Mouse (Mus musculus): ENCODE data around the gene Pde4c. TPM values are rescaled to one million over a fixed set of nuclear protein-coding genes. Genes with fewer than 3 reads are reported as not detected.

Pde4c gene
- total RNA-seq, 2 experiments from 2014 or later = 1.4 to 2.0 TPM

- no peak for DNase-seq
Observed at GRCm38 (mm10) chr8:70789046-70789445, 65.5 kb downstream of the Pde4c start.

GRCm38 (mm10) chr8:70790846-70791245 is 67.3 kb downstream of the Pde4c start:
- DNase-seq = no peak

GRCm38 (mm10) chr8:70791294-70791701 is 67.8 kb downstream of the Pde4c start:
- peak; percentile 41 to 61 for DNase-seq

- DNase-seq = peak; percentile 97 to 98
Observed at GRCm38 (mm10) chr8:70791975-70792691, 68.6 kb downstream of the Pde4c start.

GRCm38 (mm10) chr8:70792700-70793099 is 69.2 kb downstream of the Pde4c start:
- DNase-seq = no peak

GRCm38 (mm10) chr8:70794215-70794614 is 70.7 kb downstream of the Pde4c start:
- no peak for DNase-seq

- no peak for DNase-seq
Observed at GRCm38 (mm10) chr8:70795370-70795769, 71.8 kb downstream of the Pde4c start.

GRCm38 (mm10) chr8:70796403-70797080 is 73.0 kb downstream of the Pde4c start:
- no peak for DNase-seq

- peak; percentile 91 to 92 for DNase-seq
Observed at GRCm38 (mm10) chr8:70797081-70798070, 73.9 kb downstream of the Pde4c start.

- DNase-seq = peak; percentile 67 to 78
Observed at GRCm38 (mm10) chr8:70798281-70798680, 74.8 kb downstream of the Pde4c start.

- DNase-seq = no peak
Observed at GRCm38 (mm10) chr8:70800648-70801047, 77.1 kb downstream of the Pde4c start.

Small RNA genes lying within 50 kb of the gene (microRNA-seq; reads per million reads assigned to microRNA genes)
- 0.38 to 0.81 reads per million in 2 experiments for gene Mir7240

Other genes starting within 250 kb of the Pde4c start
- gene Klhl26, start 246.8 kb upstream of the Pde4c start, total RNA-seq (2021) = 1 to 10 TPM; 8.4 to 9.7 TPM
- not detected for gene Tmem59l, start 236.4 kb upstream of the Pde4c start, total RNA-seq (2021)
- gene Crlf1, start 230.6 kb upstream of the Pde4c start, total RNA-seq (2021) = under 1 TPM; 0.20 to 0.62 TPM
- gene Rex1bd, start 217.0 kb upstream of the Pde4c start, total RNA-seq (2021) = 100 to 1,000 TPM; 113 to 128 TPM
- 1,000 to 10,000 TPM; 1,328 to 1,514 TPM for gene Uba52, start 212.9 kb upstream of the Pde4c start, total RNA-seq (2021)
- 100 to 1,000 TPM; 120 to 129 TPM for gene Fkbp8, start 196.0 kb upstream of the Pde4c start, total RNA-seq (2021)
- 100 to 1,000 TPM in 1 of 2 experiments, 10 to 100 TPM in 1; 92.4 to 107 TPM for gene Kxd1, start 195.8 kb upstream of the Pde4c start, total RNA-seq (2021)
- gene Ell, start 184.3 kb upstream of the Pde4c start, total RNA-seq (2021) = 10 to 100 TPM; 10.9 to 12.0 TPM
- gene Isyna1, start 129.3 kb upstream of the Pde4c start, total RNA-seq (2021) = 10 to 100 TPM; 15.4 to 28.2 TPM
- gene Ssbp4, start 114.8 kb upstream of the Pde4c start, total RNA-seq (2021) = 10 to 100 TPM; 29.9 to 35.7 TPM
- 1 to 10 TPM; 1.6 to 2.5 TPM for gene Lrrc25, start 107.6 kb upstream of the Pde4c start, total RNA-seq (2021)
- 1 to 10 TPM; 1.4 to 2.0 TPM for gene Gdf15, start 91.3 kb upstream of the Pde4c start, total RNA-seq (2021)
- gene Pgpep1, start 63.3 kb upstream of the Pde4c start, total RNA-seq (2021) = 10 to 100 TPM; 40.5 to 41.1 TPM
- 10 to 100 TPM; 66.7 to 73.1 TPM for gene Lsm4, start 50.5 kb upstream of the Pde4c start, total RNA-seq (2021)
- gene Jund, start 24.8 kb upstream of the Pde4c start, total RNA-seq (2021) = 100 to 1,000 TPM; 129 to 138 TPM
- under 1 TPM in 1 of 2 experiments, not detected in 1; 0.05 TPM for gene Iqcn, start 20.3 kb upstream of the Pde4c start, total RNA-seq (2021)
- gene Gm3336, start 5.2 kb upstream of the Pde4c start, total RNA-seq (2021) = not detected
- 10 to 100 TPM; 40.3 to 49.2 TPM for gene Rab3a, start 31.0 kb downstream of the Pde4c start, total RNA-seq (2021)
- 10 to 100 TPM; 26.9 to 27.5 TPM for gene Mpv17l2, start 37.2 kb downstream of the Pde4c start, total RNA-seq (2021)
- gene Pik3r2, start 53.0 kb downstream of the Pde4c start, total RNA-seq (2021) = 10 to 100 TPM; 19.7 to 21.4 TPM
- 1 to 10 TPM; 6.8 to 9.8 TPM for gene Mast3, start 81.3 kb downstream of the Pde4c start, total RNA-seq (2021)
- gene Il12rb1, start 84.7 kb downstream of the Pde4c start, total RNA-seq (2021) = under 1 TPM; 0.15 to 0.31 TPM
- 10 to 100 TPM; 14.8 to 29.0 TPM for gene Arrdc2, start 116.0 kb downstream of the Pde4c start, total RNA-seq (2021)
- 10 to 100 TPM; 13.7 to 14.4 TPM for gene Kcnn1, start 139.5 kb downstream of the Pde4c start, total RNA-seq (2021)
- gene Ccdc124, start 150.2 kb downstream of the Pde4c start, total RNA-seq (2021) = 10 to 100 TPM; 42.4 to 46.2 TPM
- not detected for gene Slc5a5, start 169.0 kb downstream of the Pde4c start, total RNA-seq (2021)
- gene Rpl18a, start 173.7 kb downstream of the Pde4c start, total RNA-seq (2021) = 1,000 to 10,000 TPM; 1,029 to 1,075 TPM
- gene Map1s, start 182.2 kb downstream of the Pde4c start, total RNA-seq (2021) = 10 to 100 TPM; 18.9 to 19.8 TPM

Data from heart, adult 18-20 months (tissue).